9 mouse cellular contexts compared by ENCODE assay signal in genomic region chr7:73941640-73942039, GRCm38 (mm10).
DNase-seq lines count a peak whose midpoint lies in the region; ATAC-seq and TF ChIP-seq lines count a peak whose summit lies in the region.
"Had no signal": no experiment of that assay in that cellular context is flagged by ENCODE, and none has a peak within 500 bp of the region (broad histone marks: within the 10 kb centered on the region; RNA-seq: fewer than 3 reads in every experiment).

No protein-coding gene starts in this region.

- H3K4me2 ChIP-seq in hindbrain, embryonic 11.5 days (replicated peaks; ENCODE audit: low read depth, low read length): no peak overlapping the region
- H3K4me2 ChIP-seq in hindbrain, embryonic 14.5 days (replicated peaks): no peak overlapping the region
- H3K4me2 ChIP-seq in lung, postnatal 0 days (replicated peaks; ENCODE audit: low read depth, low read length): no peak overlapping the region

- H3K4me3 ChIP-seq in hindbrain, embryonic 11.5 days (ENCODE audit: low read depth, low read length): no peak overlapping the region
- H3K4me3 ChIP-seq in hindbrain, embryonic 10.5 days: no peak overlapping the region
- H3K4me3 ChIP-seq in hindbrain, embryonic 14.5 days (replicated peaks; ENCODE audit: low read length): no peak overlapping the region
- H3K4me3 ChIP-seq in lung, postnatal 0 days (ENCODE audit: low read depth, low read length): no peak overlapping the region

- peak; percentile 40 for DNase-seq in hindbrain, embryonic 11.5 days (ENCODE audit: low spot score)
- no peak for DNase-seq in hindbrain, embryonic 10.5 days (ENCODE audit: low spot score)
- peak; percentile 41 for DNase-seq in brain, adult 2 months (ENCODE audit: low read depth, low spot score)
- peak; percentile 81 for DNase-seq in hindbrain, embryonic 14.5 days (ENCODE audit: low spot score)
- DNase-seq in lung, postnatal 0 days (ENCODE audit: low spot score): peak; percentile 32
- no peak for DNase-seq in layer of hippocampus, adult 9-10 months (ENCODE audit: low spot score)
- no peak for DNase-seq in frontal cortex, adult 2 months (ENCODE audit: extremely low spot score in 1 of 2, low spot score in 1 of 2)

- no peak for TF ChIP-seq CTCF in lung, postnatal 0 days (IDR thresholded peaks at IDR 0.05)

- H3K9ac ChIP-seq in hindbrain, embryonic 11.5 days (ENCODE audit: low read depth, low read length): no peak overlapping the region
- no peak overlapping the region for H3K9ac ChIP-seq in hindbrain, embryonic 14.5 days
- no peak overlapping the region for H3K9ac ChIP-seq in lung, postnatal 0 days (replicated peaks; ENCODE audit: low read depth)

- no peaks in the 10 kb centered on the region for H3K27me3 ChIP-seq in hindbrain, embryonic 11.5 days (ENCODE audit: control insufficient read depth, insufficient read depth, low read length)
- no peaks in the 10 kb centered on the region for H3K27me3 ChIP-seq in hindbrain, embryonic 10.5 days (ENCODE audit: insufficient read depth, poor library complexity, severe bottlenecking)
- no peaks in the 10 kb centered on the region for H3K27me3 ChIP-seq in hindbrain, embryonic 14.5 days (ENCODE audit: control insufficient read depth, insufficient read depth, low read length)
- no peaks in the 10 kb centered on the region for H3K27me3 ChIP-seq in lung, postnatal 0 days (replicated peaks; ENCODE audit: insufficient read depth, low read length)

- H3K4me1 ChIP-seq in hindbrain, embryonic 11.5 days (replicated peaks; ENCODE audit: control insufficient read depth, insufficient read depth, low read length): 0 out of 2 replicates have a peak, but pooled peaks cover 3% of the 10 kb centered on the region
- H3K4me1 ChIP-seq in hindbrain, embryonic 10.5 days (replicated peaks): peaks cover 9% of the 10 kb centered on the region
- peaks cover 26% of the 10 kb centered on the region for H3K4me1 ChIP-seq in hindbrain, embryonic 14.5 days (replicated peaks; ENCODE audit: control insufficient read depth, insufficient read depth, low read length)
- peaks cover 3% of the 10 kb centered on the region; the same call in 1 of the 2 replicates for H3K4me1 ChIP-seq in lung, postnatal 0 days (ENCODE audit: insufficient read depth, low read depth, low read length)

- peaks cover 10% of the 10 kb centered on the region for H3K36me3 ChIP-seq in hindbrain, embryonic 11.5 days (ENCODE audit: control insufficient read depth, insufficient read depth, low read length)
- peaks cover 77% of the 10 kb centered on the region for H3K36me3 ChIP-seq in hindbrain, embryonic 10.5 days
- peaks cover 59% of the 10 kb centered on the region for H3K36me3 ChIP-seq in hindbrain, embryonic 14.5 days (replicated peaks; ENCODE audit: control insufficient read depth, insufficient read depth)
- no peaks in the 10 kb centered on the region for H3K36me3 ChIP-seq in lung, postnatal 0 days (ENCODE audit: insufficient read depth, low read length)

- H3K9me3 ChIP-seq in hindbrain, embryonic 11.5 days (ENCODE audit: control insufficient read depth, low read length): no peaks in the 10 kb centered on the region
- H3K9me3 ChIP-seq in hindbrain, embryonic 10.5 days: no peaks in the 10 kb centered on the region
- H3K9me3 ChIP-seq in hindbrain, embryonic 14.5 days (ENCODE audit: control insufficient read depth, low read length): no peaks in the 10 kb centered on the region
- H3K9me3 ChIP-seq in lung, postnatal 0 days (ENCODE audit: low read length): no peaks in the 10 kb centered on the region

- no peak for TF ChIP-seq EP300 in lung, postnatal 0 days (IDR thresholded peaks at IDR 0.05)

- no peak for ATAC-seq in hindbrain, embryonic 11.5 days (ENCODE audit: low FRiP score)
- ATAC-seq in hindbrain, embryonic 14.5 days (ENCODE audit: low FRiP score): peak; percentile 26; the same call in 1 of the 2 replicates
- peak; percentile 28; the same call in 1 of the 2 replicates for ATAC-seq in lung, postnatal 0 days
- ATAC-seq in cerebellum, adult (ENCODE audit: insufficient number of reproducible peaks, low FRiP score, low TSS enrichment): no peak

- 76% methylated on average over 4 of the region's 4 CpGs for WGBS in hindbrain, embryonic 11.5 days
- WGBS in hindbrain, embryonic 10.5 days: 74% methylated on average over 4 of the region's 4 CpGs
- 50% methylated on average over 4 of the region's 4 CpGs for WGBS in hindbrain, embryonic 14.5 days
- WGBS in lung, postnatal 0 days: 18% methylated on average over 4 of the region's 4 CpGs

- H3K27ac ChIP-seq in hindbrain, embryonic 11.5 days (ENCODE audit: low read depth, low read length): no peak overlapping the region
- H3K27ac ChIP-seq in hindbrain, embryonic 10.5 days: no peak overlapping the region
- peak overlapping the region; percentile 63 for H3K27ac ChIP-seq in hindbrain, embryonic 14.5 days
- H3K27ac ChIP-seq in lung, postnatal 0 days (ENCODE audit: low read length): no peak overlapping the region
- H3K27ac ChIP-seq: macrophage had no signal

Comparison
In these comparisons a context has a peak if more than half of its experiments do, and no peak if none do; other contexts are left out.
1. ATAC-seq: peak in hindbrain, embryonic 14.5 days (single experiment) and lung, postnatal 0 days (single experiment); none in hindbrain, embryonic 11.5 days (single experiment) and cerebellum, adult (single experiment).
2. DNase-seq: peak in hindbrain, embryonic 11.5 days (single experiment), brain, adult 2 months (single experiment), hindbrain, embryonic 14.5 days (single experiment) and lung, postnatal 0 days (single experiment); none in hindbrain, embryonic 10.5 days (single experiment), layer of hippocampus, adult 9-10 months (single experiment) and frontal cortex, adult 2 months (0 of 2).